Comparison of ENCODE assay signal across 8 mouse cellular contexts in the genomic region with DNA sequence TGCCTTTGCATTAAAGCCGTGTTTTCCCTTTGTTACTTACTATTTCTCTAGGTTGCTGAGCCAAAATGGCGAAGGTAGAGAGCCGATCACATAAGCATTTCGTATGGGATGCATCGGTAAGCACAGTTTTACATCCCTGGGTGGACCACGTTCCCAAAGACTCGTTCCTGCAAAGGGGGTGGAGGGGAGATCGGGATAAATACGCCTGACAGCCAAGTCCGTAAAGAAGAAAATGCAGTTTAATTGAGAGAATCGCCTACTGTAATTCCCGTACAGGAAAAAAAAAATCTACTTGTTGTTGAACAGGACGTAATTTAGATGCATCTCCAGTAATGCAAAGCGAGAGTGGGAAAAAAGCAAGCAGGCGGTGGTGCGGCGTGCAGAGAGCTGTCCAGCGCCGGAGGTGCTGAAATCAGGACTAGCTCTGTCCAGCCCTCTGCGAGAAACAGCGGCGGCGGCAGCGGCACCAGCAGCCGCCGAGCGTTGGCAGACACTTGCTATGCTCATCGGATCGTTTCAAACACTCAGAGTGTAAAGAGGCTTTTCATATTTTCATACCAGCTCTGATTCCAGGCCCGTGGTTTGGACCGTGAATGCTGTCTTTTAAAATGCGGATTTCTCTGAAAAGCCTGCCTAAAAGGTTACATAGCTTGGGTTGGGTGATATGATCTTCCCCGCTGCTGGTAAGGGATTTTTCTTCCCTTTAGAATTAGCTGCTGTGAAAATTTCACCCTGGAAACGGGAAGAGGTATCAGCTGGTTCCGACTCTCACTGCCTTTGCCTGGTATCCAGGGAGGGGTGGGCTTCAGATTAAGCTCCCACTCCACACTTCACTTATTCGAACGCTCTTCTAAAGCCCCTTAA.
DNase-seq lines count a peak whose midpoint lies in the region; ATAC-seq lines count a peak whose summit lies in the region.

No protein-coding gene starts in this region.

- peak overlapping the region; percentile 61 for H3K4me3 ChIP-seq in forebrain, embryonic 16.5 days (replicated peaks; ENCODE audit: low read length)
- H3K4me3 ChIP-seq in liver, embryonic 13.5 days (replicated peaks), result no peak overlapping the region
- peak overlapping the region; percentile 52 for H3K4me3 ChIP-seq in neural tube, embryonic 15.5 days (replicated peaks)

- peak overlapping the region; percentile 97 for H3K27ac ChIP-seq in forebrain, embryonic 16.5 days (ENCODE audit: low read length)
- no peak overlapping the region for H3K27ac ChIP-seq in liver, embryonic 13.5 days
- H3K27ac ChIP-seq in neural tube, embryonic 15.5 days (replicated peaks), result peak overlapping the region; percentile 90

- DNase-seq in ES-CJ7 (ENCODE audit: low read depth, low spot score), result peak; percentile 79
- peak; percentile 70 for DNase-seq in cerebellum, adult 11-12 months
- DNase-seq in heart, postnatal 36 days, result peak; percentile 52 to 71
- DNase-seq in layer of hippocampus, adult 11-12 months (ENCODE audit: low spot score), result peak; percentile 58
- DNase-seq in liver, embryonic 13.5 days, result peak; percentile 5
- peak; percentile 71 for DNase-seq in urinary bladder, postnatal 25 days (ENCODE audit: low spot score)

- H3K36me3 ChIP-seq in forebrain, embryonic 16.5 days (ENCODE audit: control insufficient read depth, insufficient read depth), result no peaks in the 10 kb centered on the region
- H3K36me3 ChIP-seq in liver, embryonic 13.5 days, result no peaks in the 10 kb centered on the region
- H3K36me3 ChIP-seq in neural tube, embryonic 15.5 days, result no peaks in the 10 kb centered on the region

- H3K4me2 ChIP-seq in forebrain, embryonic 16.5 days (ENCODE audit: low read length), result peak overlapping the region; percentile 68
- H3K4me2 ChIP-seq in liver, embryonic 13.5 days, result no peak overlapping the region
- H3K4me2 ChIP-seq in neural tube, embryonic 15.5 days, result peak overlapping the region; percentile 60

- peak; percentile 90 for ATAC-seq in forebrain, embryonic 16.5 days
- ATAC-seq in liver, embryonic 13.5 days (ENCODE audit: low read depth), result no peak
- ATAC-seq in neural tube, embryonic 15.5 days (ENCODE audit: low FRiP score), result peak; percentile 88

- no peaks in the 10 kb centered on the region for H3K27me3 ChIP-seq in forebrain, embryonic 16.5 days (replicated peaks; ENCODE audit: control insufficient read depth, insufficient read depth, low read length)
- no peaks in the 10 kb centered on the region for H3K27me3 ChIP-seq in liver, embryonic 13.5 days
- H3K27me3 ChIP-seq in neural tube, embryonic 15.5 days (replicated peaks), result no peaks in the 10 kb centered on the region

- intact Hi-C loops in heart, postnatal 36 days (cut with DNase I), result no loop called here

- H3K9me3 ChIP-seq in forebrain, embryonic 16.5 days (ENCODE audit: control insufficient read depth, low read length), result no peaks in the 10 kb centered on the region
- H3K9me3 ChIP-seq in liver, embryonic 13.5 days (replicated peaks), result no peaks in the 10 kb centered on the region
- H3K9me3 ChIP-seq in neural tube, embryonic 15.5 days (replicated peaks), result no peaks in the 10 kb centered on the region

- 1% methylated on average over 37 of the region's 37 CpGs for WGBS in forebrain, embryonic 16.5 days
- WGBS in liver, embryonic 13.5 days (ENCODE audit: insufficient replicate concordance), result 8% methylated on average over 37 of the region's 37 CpGs
- WGBS in neural tube, embryonic 15.5 days, result 2% methylated on average over 37 of the region's 37 CpGs

- peak overlapping the region; percentile 81 for H3K9ac ChIP-seq in forebrain, embryonic 16.5 days (replicated peaks; ENCODE audit: low read depth, low read length)
- no peak overlapping the region for H3K9ac ChIP-seq in liver, embryonic 13.5 days
- H3K9ac ChIP-seq in neural tube, embryonic 15.5 days (replicated peaks), result peak overlapping the region; percentile 73

- peaks cover 5% of the 10 kb centered on the region; the same call in 1 of the 2 replicates for H3K4me1 ChIP-seq in forebrain, embryonic 16.5 days (replicated peaks; ENCODE audit: control insufficient read depth, insufficient read depth, low read length)
- no peaks in the 10 kb centered on the region for H3K4me1 ChIP-seq in liver, embryonic 13.5 days (replicated peaks)
- H3K4me1 ChIP-seq in neural tube, embryonic 15.5 days, result peaks cover 10% of the 10 kb centered on the region; the same call in 1 of the 2 replicates

Comparison
In these comparisons a context has a peak if more than half of its experiments do, and no peak if none do; other contexts are left out.
1. DNase-seq: peak in every context shown above with its lines; median percentile 79 in ES-CJ7; 71 in urinary bladder, postnatal 25 days; 70 in cerebellum, adult 11-12 months; 62 in heart, postnatal 36 days; 58 in layer of hippocampus, adult 11-12 months; 5 in liver, embryonic 13.5 days.